Mouse (Mus musculus) cerebellum, adult (tissue): ENCODE results near the gene Lzic.

Experiments
- ATAC-seq: cut with Nextera tagmentation; 2 replicates; pipeline ENCODE4 v1.9.2; 2017; ENCODE audit warnings: mild to moderate bottlenecking, moderate library complexity, mixed read lengths; ENCODE audit not compliant: insufficient number of reproducible peaks, low FRiP score, low TSS enrichment

Gene Lzic

DNA sequence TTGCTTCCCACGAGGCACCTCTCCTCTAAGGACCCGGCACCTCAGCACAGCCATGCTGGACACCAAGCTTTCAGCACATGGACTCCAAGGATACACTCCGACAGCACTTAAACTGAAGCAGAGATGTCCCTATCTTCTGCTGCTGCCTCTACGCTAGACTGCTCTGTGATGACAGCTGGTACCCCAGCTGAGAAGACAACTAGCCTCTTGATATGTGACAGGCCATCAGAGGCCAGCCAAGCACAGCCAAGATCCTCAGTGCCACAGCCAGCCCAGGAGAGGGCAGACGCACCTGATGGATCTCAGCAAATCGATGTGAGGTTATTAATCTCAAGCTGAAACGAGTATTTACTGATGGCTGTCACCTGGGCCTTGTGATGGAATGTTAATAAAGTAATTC is 9.9 kb upstream of the Lzic start:
- no peak for ATAC-seq

DNA sequence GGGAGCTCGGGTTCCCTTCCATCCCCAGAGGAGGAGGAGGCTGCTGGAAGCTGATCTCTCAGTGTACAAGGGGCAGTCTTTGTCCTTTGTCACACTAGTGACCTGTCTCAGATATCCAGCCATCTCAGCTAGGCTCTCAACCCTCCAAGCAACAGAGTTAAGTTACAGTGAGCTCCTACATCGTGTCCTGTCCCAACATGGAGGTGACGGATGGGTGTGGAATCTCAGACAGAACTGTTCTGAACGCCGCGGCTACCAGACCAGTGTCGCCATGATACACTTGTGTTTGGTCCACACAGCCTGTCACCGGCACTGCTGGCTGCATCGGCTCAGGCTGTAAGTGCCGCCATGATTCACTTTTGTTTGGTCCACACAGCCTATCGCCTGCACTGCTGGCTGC is 8.0 kb upstream of the Lzic start, which contains the start of gene Tmem274:
Tmem274 (plus strand) TSS at position 301 of the 400 bp plus-strand sequence.
- ATAC-seq = no peak

DNA sequence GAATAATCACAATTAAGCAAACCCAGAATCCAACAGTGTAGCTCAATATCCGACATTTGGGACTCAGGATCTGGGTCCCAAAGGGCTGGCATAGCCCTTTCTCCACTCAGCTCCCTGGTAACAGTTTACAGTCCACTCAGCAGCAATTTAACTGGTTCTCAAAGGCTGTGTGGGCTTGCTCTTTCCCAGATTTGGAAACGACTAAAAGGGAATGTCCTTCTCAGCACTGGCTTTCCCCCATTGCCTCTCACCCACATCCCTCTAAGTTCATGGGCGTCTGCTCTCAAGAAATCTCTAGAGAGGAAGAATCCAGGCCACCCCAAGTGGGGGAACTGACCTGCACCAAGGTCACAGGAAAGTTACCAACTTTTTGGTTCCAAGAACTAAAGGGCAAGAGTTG is 463 bp upstream of the Lzic start:
- no peak for ATAC-seq

DNA sequence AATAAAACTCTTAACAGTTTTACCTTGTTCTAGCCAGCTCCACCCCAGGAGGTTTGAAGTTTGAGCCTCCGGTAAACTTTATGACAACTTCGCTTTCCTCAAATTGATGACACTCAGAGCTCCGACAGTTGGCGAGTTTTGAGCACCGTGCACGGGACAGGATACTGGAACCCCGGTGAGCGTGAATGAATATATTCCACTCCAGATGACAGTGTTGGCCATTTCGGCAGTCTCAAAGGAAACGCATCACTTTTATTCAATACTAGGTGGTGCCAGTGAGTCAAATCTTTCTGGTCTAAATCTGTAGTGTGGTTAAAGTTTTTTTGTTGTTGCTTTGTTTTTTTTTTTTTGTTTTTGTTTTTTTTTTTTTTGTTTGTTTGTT is 787 bp downstream of the Lzic start:
- ATAC-seq = no peak

DNA sequence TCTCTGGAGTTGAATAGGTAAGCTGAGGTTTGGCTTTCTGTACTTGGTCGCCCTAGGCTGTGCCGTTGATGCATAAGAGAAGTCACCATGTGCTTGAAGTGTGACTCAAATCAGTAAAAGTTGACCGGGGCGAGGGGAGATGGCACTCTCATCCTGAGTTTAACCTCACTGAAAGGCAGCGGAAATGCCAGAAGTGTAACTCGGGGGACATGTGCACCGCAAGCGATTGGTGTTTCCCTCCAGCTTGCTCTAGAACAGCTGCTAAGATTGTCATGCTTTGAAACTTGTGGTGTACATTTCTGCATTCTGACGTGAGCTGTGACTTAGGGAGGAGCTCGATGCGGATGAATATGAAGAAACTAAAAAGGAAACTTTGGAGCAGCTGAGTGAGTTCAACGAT is 2.7 kb downstream of the Lzic start:
- no peak for ATAC-seq

DNA sequence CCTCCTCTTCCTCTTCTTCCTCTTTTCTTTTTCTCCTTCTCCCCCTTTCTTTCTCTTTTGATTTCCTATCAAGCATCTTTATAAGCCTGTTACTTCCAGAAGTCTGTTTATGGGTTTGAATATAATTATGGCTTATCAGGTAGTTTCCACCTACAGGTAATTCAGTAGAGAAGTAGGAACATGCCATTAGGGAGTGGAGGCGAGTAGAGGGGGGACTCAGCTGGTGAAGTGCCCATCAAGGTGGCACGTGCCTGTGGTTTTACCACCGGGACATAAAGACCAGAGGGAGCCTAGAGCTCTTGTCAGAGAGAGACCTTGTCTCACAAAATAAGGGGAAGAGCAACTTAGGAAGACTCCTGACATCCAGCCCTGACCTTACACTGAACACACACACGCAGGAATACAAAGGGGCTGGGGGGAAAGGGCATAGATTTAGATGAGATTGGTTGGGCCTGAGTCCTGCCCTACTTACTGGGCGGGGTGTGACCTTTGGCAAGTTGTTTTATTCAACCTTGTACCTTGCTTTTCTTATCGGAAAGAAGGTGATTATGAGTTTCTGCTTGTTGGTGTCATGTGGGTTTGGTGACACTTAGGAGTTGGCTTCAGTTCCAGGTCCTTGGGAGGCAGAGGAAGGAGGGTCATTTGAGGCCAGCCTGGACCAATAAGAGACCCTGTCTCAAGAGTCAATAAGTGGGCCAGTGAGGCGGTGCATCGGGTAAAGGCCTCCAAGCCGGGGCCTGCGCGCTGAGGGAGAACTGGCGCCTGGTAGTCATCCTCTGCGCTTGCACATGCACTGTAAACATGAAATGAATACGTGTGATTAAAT is 4.6 kb downstream of the Lzic start:
- ATAC-seq = no peak

DNA sequence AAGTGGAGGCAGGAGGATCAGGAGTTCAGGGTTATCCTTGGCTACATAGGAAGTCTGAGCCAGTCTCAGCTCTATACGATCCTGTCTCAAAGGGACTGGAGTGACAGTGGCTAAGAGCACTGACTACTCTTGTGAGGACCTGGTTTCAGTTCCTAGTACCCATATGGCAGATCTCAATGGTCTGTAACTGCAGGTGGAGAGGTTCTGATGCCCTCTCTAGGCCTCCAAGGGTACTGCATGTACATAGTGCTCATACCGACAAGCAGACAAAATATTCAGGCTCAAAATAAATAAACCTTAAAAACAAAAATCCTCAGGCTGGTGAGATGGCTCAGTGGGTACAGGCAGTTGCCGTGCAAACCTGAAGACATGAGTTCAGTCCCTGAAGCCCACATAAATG is 6.1 kb downstream of the Lzic start:
- ATAC-seq = no peak

DNA sequence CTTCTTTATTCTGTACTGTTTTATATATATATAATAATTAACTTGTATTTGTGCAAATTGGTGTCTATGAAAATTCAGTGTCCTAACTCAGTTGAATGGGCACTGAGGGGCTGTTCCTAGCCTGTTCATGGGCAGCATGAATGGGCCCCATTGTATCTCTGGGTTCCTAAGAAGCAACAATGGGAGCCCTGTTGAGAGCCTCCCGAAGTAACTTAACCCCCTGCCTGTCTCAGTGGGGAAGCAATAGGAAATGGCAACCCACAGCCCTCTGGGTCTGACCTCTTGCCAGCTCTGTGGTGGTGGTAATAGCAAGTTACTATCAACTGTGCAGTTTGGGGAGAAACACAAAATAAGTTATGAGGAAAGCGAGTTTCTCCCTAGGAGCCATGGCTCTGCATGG is 11.6 kb downstream of the Lzic start:
- no peak for ATAC-seq

DNA sequence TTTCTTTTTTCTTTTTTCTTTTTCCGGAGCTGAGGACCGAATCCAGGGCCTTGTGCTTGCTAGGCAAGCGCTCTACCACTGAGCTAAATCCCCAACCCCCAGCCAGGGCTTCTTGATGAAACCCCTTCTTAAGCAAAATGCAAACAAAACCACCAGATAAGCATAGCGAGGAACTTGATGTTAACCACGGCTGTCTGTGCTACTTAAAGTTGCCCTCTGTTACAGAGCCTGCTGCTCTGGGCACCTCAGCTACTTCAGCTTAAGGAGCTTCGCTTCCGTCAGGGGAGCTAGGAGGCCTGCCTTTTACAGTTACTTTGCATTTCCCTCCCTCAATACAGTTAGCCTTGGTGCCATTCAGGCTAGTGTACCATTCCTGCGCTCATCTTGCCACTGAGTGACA is 13.9 kb downstream of the Lzic start:
- ATAC-seq = no peak

DNA sequence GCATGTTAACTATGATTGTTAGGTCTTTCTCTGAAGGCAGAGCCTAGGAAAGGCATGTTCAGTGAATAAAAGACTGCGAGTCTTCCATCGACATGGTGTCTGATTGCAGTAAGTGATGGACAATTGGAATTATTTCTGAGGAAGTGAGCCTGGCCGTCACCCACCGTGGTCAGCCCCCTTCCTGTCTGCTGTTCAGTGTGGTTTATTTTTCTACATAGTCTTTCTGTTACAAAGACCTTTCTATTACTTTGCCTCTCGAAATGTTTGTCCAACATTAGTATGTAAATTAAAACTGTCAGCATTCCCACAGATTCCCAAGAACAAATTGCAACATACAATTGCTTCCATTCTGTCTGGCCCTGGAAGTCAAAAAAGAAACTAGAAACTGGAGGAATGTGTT is 14.8 kb downstream of the Lzic start:
- no peak for ATAC-seq

DNA sequence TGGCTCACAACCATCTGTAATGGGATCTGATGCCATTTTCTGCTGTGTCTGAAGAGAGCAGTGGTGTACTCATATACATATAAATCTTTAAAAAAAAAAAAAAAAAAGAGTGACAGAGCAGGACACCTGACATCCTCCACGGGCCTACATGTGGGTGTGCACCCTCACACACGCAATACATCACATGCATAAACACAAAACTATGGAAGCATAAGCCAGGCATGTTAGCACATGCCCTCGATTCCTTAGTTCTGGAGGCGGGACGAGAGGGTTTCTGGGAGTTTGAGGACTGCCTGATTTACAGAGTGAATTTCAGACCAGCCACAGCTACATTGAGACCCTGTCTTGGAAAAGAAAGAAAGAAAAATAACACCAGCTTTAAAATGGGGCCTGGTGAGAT is 19.3 kb downstream of the Lzic start:
- no peak for ATAC-seq

DNA sequence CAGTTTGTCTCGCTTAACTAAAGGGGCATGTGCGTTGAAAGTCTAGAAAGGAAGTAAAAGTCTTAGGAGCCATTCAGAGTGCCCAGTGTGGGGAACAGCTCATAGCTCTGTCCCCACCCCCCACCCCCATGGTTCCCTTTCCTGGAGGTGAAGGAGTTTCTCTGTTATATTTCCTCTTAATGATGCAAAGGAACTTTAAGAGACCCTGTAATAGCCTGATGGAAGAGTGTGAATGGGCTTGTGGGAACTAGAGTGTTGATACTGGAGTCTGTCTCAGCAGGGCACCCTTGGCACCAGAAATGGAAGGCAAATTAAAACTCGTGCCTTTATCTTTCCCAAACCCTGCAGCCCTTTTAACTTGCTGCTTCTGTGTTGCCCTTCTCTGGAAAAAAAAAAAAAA is 19.8 kb downstream of the Lzic start:
- ATAC-seq = no peak

DNA sequence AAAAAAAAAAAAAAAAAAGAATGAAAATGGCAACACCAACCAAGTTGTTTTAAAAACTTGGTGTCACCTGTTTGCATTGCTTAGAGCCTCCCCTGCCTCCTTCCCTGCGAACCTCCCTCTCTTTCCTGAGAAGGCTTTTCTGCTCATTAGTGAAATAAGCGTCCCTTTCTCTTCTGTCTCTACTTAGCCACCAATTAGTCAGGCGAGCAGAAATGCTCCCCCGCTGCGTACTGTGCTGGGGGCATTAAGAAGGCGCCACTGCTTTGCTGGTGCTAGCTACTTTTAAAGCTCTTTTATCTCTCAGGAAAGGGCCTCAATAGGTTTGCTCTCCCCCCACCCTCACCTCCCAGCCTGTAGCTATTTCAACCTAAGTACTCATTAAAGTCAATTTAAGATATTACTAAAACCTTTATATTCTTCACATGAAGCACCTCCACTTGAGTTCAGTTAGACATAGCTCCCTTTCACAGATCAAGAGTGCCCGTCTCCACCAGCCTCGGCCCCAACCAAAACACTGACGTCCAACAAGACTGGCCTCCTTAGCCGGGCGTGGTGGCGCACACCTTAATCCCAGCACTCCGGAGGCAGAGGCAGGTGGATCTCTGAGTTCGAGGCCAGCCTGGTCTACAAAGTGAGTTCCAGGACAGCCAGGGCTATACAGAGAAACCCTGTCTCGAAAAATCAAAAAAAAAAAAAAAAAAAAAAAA is 20.4 kb downstream of the Lzic start:
- ATAC-seq = no peak

DNA sequence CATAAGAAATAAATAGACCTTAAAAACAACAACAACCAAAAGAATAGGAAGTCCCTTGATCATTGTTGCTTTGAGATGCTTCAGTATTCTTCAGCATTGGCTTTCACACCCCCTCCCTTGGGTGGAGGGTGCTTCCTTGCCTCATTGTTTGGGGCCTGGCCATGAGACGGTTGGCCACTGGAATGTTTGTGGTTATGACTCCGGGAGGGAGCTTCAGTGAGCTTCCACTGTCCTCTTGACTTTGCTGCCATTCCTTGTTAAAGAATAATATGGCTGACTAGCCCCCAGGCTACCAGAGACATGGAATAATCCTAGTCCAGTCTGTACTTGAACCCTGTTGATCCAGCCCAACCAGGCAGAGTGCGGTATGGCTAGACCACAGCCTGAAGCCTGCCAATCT is 21.9 kb downstream of the Lzic start:
- ATAC-seq = no peak

DNA sequence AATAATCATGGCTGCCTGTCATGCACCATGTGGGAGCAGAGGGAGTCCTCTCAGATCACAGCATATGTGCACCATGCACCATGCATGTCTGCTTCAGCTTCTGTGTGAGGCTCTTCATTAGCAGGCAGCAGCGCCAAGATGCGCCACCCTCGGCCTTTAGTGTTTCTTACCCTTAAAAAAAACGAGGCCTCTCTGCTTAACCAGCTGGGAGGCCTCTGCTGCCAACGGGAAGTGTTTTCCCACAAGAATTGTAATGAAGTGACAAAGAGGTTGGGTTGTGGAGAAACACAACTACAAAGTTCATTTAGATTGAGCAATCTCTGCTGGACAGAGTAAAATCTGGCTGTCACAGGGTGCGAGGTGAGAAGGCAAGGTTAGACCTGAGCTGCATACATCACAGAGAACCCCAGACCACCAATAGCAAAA is 26.2 kb downstream of the Lzic start:
- ATAC-seq = no peak

DNA sequence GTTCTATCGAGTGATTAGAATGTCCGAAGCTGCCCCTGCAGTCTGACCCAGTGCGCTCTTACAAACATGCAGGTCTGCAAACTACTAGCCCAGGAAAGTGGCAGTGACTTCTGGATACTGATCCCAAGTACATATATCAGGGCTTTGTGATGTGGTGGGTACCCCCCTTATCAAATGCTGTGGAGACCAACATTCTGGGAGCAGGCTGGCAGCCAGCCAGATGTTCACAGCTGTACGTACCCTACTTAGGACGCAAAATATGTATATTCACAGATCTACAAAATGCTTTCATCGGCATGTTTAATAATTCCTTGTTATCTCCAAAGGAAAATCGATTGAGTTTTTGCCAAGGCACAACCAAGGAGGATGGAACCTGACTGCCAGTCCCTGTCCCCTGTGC is 27.0 kb downstream of the Lzic start:
- ATAC-seq = no peak

DNA sequence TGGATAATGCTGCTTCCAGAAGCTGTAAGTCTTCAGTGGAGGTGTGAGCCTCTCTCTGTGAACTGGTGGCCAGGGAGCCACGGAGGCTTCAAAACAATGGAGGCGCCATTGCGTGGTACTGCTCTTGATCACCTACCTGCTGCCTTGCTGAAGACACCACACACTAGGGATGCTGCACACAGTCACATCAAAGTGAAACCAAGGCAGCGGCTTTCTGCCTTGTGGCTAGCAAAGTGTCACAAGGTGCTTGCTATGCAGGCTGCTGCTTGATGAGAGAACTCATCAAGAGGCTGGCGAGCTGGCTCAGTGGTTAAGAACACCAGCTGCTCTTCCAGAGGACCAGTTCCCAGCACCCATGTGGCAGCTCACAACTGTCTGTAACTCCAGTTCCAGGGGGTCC is 30.7 kb downstream of the Lzic start:
- no peak for ATAC-seq

DNA sequence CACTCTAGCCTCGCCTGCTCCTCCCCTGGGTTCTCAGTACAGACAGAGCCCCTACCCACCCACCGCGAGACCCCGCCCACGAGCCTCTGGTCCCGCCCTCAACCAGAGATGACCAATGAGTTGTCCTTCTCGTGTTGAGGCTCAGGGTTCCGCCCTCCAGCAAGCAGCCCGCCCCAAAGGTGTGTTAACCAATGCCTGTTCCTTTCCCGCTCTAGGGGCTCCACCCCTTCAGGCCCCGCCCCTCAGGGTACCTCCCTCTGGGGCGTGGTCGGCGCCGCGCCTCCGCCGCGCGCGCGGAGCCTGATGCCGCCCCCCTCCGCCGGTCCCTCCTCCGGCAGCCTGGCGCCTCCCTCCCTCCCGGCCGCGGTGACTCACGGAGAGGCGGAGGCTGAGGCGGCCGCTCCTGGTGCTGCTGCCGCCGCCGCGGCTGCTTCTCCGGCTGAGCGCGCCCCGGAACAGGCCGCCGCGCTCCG is 32.9 kb downstream of the Lzic start, which contains the start of gene Ctnnbip1:
Ctnnbip1 (plus strand) TSS at position 369 of the 473 bp plus-strand sequence.
- peak; percentile 98 for ATAC-seq

DNA sequence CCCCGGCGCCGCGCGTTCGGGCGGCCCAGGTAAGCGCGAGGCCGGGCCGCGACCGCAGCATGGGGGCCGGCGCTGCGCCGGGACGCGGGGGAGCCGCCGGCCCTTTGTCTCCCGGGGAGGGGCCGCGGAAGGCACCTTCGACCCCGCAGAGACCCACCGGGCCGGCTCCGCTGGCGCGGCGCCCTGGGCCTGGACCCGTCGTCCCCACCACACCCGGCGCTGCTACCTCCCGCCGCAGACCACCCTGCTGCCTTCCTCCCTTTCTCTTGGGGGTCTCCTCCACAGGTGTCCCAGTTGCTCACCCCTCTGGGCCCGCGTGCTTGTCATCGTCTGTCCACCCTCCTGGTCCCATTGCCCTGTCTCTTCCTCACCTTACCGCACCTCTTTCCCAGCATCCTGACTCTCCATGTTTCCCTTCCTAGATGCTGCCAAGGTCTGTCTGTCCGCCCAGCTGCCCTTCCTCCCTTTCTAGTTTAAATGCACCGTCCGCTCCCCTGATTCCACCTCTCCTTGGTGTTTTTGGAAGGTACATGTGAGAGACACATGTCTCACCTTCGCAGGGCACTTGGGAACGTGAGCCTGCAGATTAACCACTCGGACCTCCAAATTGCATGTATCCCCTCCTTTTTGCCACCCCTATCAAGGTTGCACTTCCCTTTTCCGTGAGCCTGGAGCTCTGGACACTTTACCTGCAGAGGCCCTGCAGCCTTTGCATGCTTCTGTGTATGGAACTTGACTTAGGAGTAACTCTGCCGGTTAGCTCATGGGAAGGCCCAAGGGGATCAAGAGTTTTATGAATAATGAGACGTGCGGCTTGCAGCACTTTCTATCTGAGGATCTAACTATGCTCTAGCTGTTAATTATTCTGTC is 33.6 kb downstream of the Lzic start:
- ATAC-seq = peak; percentile 28; the same call in 1 of the 2 replicates

DNA sequence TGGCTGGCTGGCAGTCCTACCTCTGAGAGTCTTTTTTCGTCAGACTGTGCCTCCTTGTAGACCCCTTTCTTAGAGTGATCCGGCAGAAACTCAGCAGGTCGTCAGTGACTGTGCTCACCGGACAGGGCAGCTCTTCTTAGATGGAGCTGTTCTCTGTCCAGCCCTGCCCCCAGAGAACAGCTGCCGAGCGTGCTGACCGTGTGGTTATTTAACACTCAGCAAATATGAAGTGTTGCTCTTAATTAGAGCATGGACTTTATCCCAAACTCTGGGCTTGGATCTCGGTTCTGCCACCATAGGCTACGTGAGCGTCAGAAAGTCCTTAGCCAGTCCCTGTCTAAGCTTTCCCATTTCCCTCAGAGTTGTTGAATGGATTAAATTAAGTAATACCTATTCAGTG is 36.2 kb downstream of the Lzic start:
- ATAC-seq = no peak

DNA sequence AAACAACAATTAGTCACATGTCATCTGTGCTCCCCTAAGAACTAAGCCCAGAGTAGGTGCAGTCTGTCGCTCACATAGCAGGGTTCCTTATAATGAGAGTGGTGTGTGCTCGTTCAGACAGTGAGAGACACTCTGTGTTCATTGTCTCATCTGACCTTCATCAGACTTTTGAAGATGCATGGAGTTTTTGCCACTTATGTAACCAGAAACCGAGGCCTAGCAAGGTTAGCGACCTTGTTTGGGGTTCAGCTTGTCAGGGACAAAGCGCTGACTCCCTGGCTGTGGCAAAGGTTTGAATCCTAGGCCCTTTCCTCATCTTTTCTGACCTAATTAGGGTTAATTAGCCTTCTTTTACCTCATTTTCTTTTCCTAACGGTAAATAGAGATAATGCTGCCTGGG is 38.9 kb downstream of the Lzic start:
- no peak for ATAC-seq
